In genomic region chr11:115902177-115902576, GRCm38 (mm10) we compare ENCODE assay signal across 9 mouse cellular contexts. TPM values are rescaled to one million over a fixed set of nuclear protein-coding genes. Genes with fewer than 3 reads are reported as not detected.
DNase-seq lines count a peak whose midpoint lies in the region; ATAC-seq and TF ChIP-seq lines count a peak whose summit lies in the region.
"Had no signal": no experiment of that assay in that cellular context is flagged by ENCODE, and none has a peak within 500 bp of the region (broad histone marks: within the 10 kb centered on the region; RNA-seq: fewer than 3 reads in every experiment).

No protein-coding gene starts in this region.

- 53% methylated on average over 5 of the region's 5 CpGs for WGBS in kidney, adult 2 months
- WGBS in bone marrow, adult 2 months, result 28% methylated on average over 5 of the region's 5 CpGs
- 51% methylated on average over 5 of the region's 5 CpGs for WGBS in heart, embryonic 10.5 days
- WGBS in liver, embryonic 11.5 days, result 39% methylated on average over 5 of the region's 5 CpGs
- WGBS in hindbrain, embryonic 13.5 days, result 80% methylated on average over 5 of the region's 5 CpGs

- peak overlapping the region; percentile 98 for H3K27ac ChIP-seq in kidney, adult 2 months (ENCODE audit: insufficient read depth, low read depth, low read length)
- H3K27ac ChIP-seq in bone marrow, adult 2 months (ENCODE audit: control insufficient read depth, insufficient read depth, low read depth, low read length, poor library complexity), result peak overlapping the region; percentile 96
- peak overlapping the region; percentile 92 for H3K27ac ChIP-seq in heart, embryonic 10.5 days
- H3K27ac ChIP-seq in liver, embryonic 11.5 days (ENCODE audit: low read depth, low read length), result peak overlapping the region; percentile 100
- no peak overlapping the region for H3K27ac ChIP-seq in hindbrain, embryonic 13.5 days

- H3K9ac ChIP-seq in liver, embryonic 11.5 days (ENCODE audit: low read depth, low read length), result peak overlapping the region; percentile 80
- no peak overlapping the region for H3K9ac ChIP-seq in hindbrain, embryonic 13.5 days

- H3K4me3 ChIP-seq in kidney, adult 2 months (ENCODE audit: insufficient read depth, low read depth, low read length), result 0 out of 2 replicates have a peak overlapping the region, but pooled peaks have one; percentile 1
- H3K4me3 ChIP-seq in bone marrow, adult 2 months (replicated peaks; ENCODE audit: control insufficient read depth, low read depth, low read length), result peak overlapping the region; percentile 39
- peak overlapping the region; percentile 51 for H3K4me3 ChIP-seq in heart, embryonic 10.5 days
- peak overlapping the region; percentile 53 for H3K4me3 ChIP-seq in liver, embryonic 11.5 days (ENCODE audit: low read depth, low read length)
- H3K4me3 ChIP-seq in hindbrain, embryonic 13.5 days, result no peak overlapping the region

- no peak for ATAC-seq in liver, embryonic 11.5 days (replicated peaks; ENCODE audit: low FRiP score)
- no peak for ATAC-seq in hindbrain, embryonic 13.5 days (ENCODE audit: low FRiP score)

- H3K4me1 ChIP-seq in kidney, adult 2 months (ENCODE audit: control insufficient read depth, insufficient read depth, low read length), result peaks cover 60% of the 10 kb centered on the region
- H3K4me1 ChIP-seq in bone marrow, adult 2 months (ENCODE audit: control insufficient read depth, insufficient read depth, low read length), result peaks cover 20% of the 10 kb centered on the region
- H3K4me1 ChIP-seq in heart, embryonic 10.5 days, result peaks cover 89% of the 10 kb centered on the region
- H3K4me1 ChIP-seq in liver, embryonic 11.5 days (replicated peaks; ENCODE audit: control insufficient read depth, insufficient read depth, low read length), result peaks cover 75% of the 10 kb centered on the region
- H3K4me1 ChIP-seq in hindbrain, embryonic 13.5 days (replicated peaks), result peaks cover 44% of the 10 kb centered on the region

- H3K27me3 ChIP-seq in kidney, adult 2 months (replicated peaks; ENCODE audit: control insufficient read depth, insufficient read depth, low read length), result no peaks in the 10 kb centered on the region
- H3K27me3 ChIP-seq in heart, embryonic 10.5 days (ENCODE audit: insufficient read depth, poor library complexity, severe bottlenecking), result no peaks in the 10 kb centered on the region
- H3K27me3 ChIP-seq in liver, embryonic 11.5 days (replicated peaks; ENCODE audit: control insufficient read depth, insufficient read depth, low read length), result no peaks in the 10 kb centered on the region
- no peaks in the 10 kb centered on the region for H3K27me3 ChIP-seq in hindbrain, embryonic 13.5 days

- no peak for DNase-seq in kidney, adult 2 months
- no peak for DNase-seq in kidney, adult 18-20 months
- DNase-seq in heart, embryonic 10.5 days (ENCODE audit: low spot score), result no peak
- DNase-seq in liver, embryonic 11.5 days (ENCODE audit: low spot score), result no peak
- no peak for DNase-seq in embryo, embryonic 9.5 days (ENCODE audit: extremely low spot score)
- no peak for DNase-seq in right cerebral cortex, adult 2 months (ENCODE audit: low spot score in 2 of 2)
- DNase-seq: thymus, postnatal 36 days had no signal

- TF ChIP-seq CTCF in kidney, adult 2 months (conservative IDR thresholded peaks at IDR 0.05; ENCODE audit: insufficient read depth, insufficient read length, low read depth, low read length), result no peak
- no peak for TF ChIP-seq CTCF in bone marrow, adult 2 months (IDR thresholded peaks at IDR 0.05; ENCODE audit: control insufficient read depth, insufficient read depth, low read length)

- H3K36me3 ChIP-seq in kidney, adult 2 months (ENCODE audit: control insufficient read depth, insufficient read depth, low read length), result no peaks in the 10 kb centered on the region
- H3K36me3 ChIP-seq in heart, embryonic 10.5 days, result peaks cover 6% of the 10 kb centered on the region; the same call in 1 of the 2 replicates
- peaks cover 5% of the 10 kb centered on the region; the same call in 1 of the 2 replicates for H3K36me3 ChIP-seq in liver, embryonic 11.5 days (ENCODE audit: control insufficient read depth, insufficient read depth, low read length)
- peaks cover 18% of the 10 kb centered on the region for H3K36me3 ChIP-seq in hindbrain, embryonic 13.5 days

- H3K4me2 ChIP-seq in liver, embryonic 11.5 days, result peak overlapping the region; percentile 81
- H3K4me2 ChIP-seq in hindbrain, embryonic 13.5 days, result no peak overlapping the region

- TF ChIP-seq POLR2A in kidney, adult 2 months (IDR thresholded peaks at IDR 0.05; ENCODE audit: low read depth, low read length), result no peak
- TF ChIP-seq POLR2A in bone marrow, adult 2 months (IDR thresholded peaks at IDR 0.05; ENCODE audit: borderline replicate concordance, control insufficient read depth, low read depth, low read length), result no peak

- H3K9me3 ChIP-seq in heart, embryonic 10.5 days, result no peaks in the 10 kb centered on the region
- H3K9me3 ChIP-seq in liver, embryonic 11.5 days (ENCODE audit: control insufficient read depth, low read length), result no peaks in the 10 kb centered on the region
- H3K9me3 ChIP-seq in hindbrain, embryonic 13.5 days, result no peaks in the 10 kb centered on the region

RNA-seq across cellular contexts. Expression of gene Smim5, which starts 2.4 kb away (rescaled TPM):
- 26.1 and 26.7 TPM in 2 replicates for polyA plus RNA-seq in kidney, adult 2 months (2012; rRNA removed)
- 44.8 and 74.9 TPM in 2 replicates for polyA plus RNA-seq in bone marrow, adult 2 months (2011; ENCODE audit: insufficient read depth, insufficient read length, low replicate concordance, missing spikeins)
- polyA plus RNA-seq in heart, embryonic 10.5 days (2016; fragmentation: Nextera tagmentation; extraction: Ambion mirVana), result 13.7 and 17.9 TPM in 2 replicates
- polyA plus RNA-seq in liver, embryonic 11.5 days (2014; fragmentation: Nextera tagmentation; extraction: Ambion mirVana), result 39.5 and 45.9 TPM in 2 replicates
- polyA plus RNA-seq in hindbrain, embryonic 13.5 days (2015; fragmentation: Nextera tagmentation; extraction: Ambion mirVana), result 2.0 and 2.7 TPM in 2 replicates

RNA-seq across cellular contexts. Expression of gene Smim6, which starts 9.6 kb away (rescaled TPM):
- 5.0 and 5.7 TPM in 2 replicates for polyA plus RNA-seq in kidney, adult 2 months (2012; rRNA removed)
- 4.4 and 13.1 TPM in 2 replicates for polyA plus RNA-seq in bone marrow, adult 2 months (2011; ENCODE audit: insufficient read depth, insufficient read length, low replicate concordance, missing spikeins)
- 1.6 and 1.7 TPM in 2 replicates for polyA plus RNA-seq in heart, embryonic 10.5 days (2016; fragmentation: Nextera tagmentation; extraction: Ambion mirVana)
- polyA plus RNA-seq in liver, embryonic 11.5 days (2014; fragmentation: Nextera tagmentation; extraction: Ambion mirVana), result 3.5 and 3.6 TPM in 2 replicates
- polyA plus RNA-seq in hindbrain, embryonic 13.5 days (2015; fragmentation: Nextera tagmentation; extraction: Ambion mirVana), result 0.88 and 1.0 TPM in 2 replicates

RNA-seq across cellular contexts. Expression of gene Sap30bp, which starts 30.9 kb away (rescaled TPM):
- 20.5 and 24.1 TPM in 2 replicates for polyA plus RNA-seq in kidney, adult 2 months (2012; rRNA removed)
- 12.8 and 21.7 TPM in 2 replicates for polyA plus RNA-seq in bone marrow, adult 2 months (2011; ENCODE audit: insufficient read depth, insufficient read length, low replicate concordance, missing spikeins)
- 29.4 and 35.8 TPM in 2 replicates for polyA plus RNA-seq in heart, embryonic 10.5 days (2016; fragmentation: Nextera tagmentation; extraction: Ambion mirVana)
- polyA plus RNA-seq in liver, embryonic 11.5 days (2014; fragmentation: Nextera tagmentation; extraction: Ambion mirVana), result 36.5 and 39.9 TPM in 2 replicates
- 49.9 and 55.3 TPM in 2 replicates for polyA plus RNA-seq in hindbrain, embryonic 13.5 days (2015; fragmentation: Nextera tagmentation; extraction: Ambion mirVana)

RNA-seq across cellular contexts. Expression of gene Recql5, which starts 31.1 kb away (rescaled TPM):
- polyA plus RNA-seq in kidney, adult 2 months (2012; rRNA removed), result 16.9 and 18.8 TPM in 2 replicates
- 17.4 and 40.9 TPM in 2 replicates for polyA plus RNA-seq in bone marrow, adult 2 months (2011; ENCODE audit: insufficient read depth, insufficient read length, low replicate concordance, missing spikeins)
- 20.4 and 22.3 TPM in 2 replicates for polyA plus RNA-seq in heart, embryonic 10.5 days (2016; fragmentation: Nextera tagmentation; extraction: Ambion mirVana)
- polyA plus RNA-seq in liver, embryonic 11.5 days (2014; fragmentation: Nextera tagmentation; extraction: Ambion mirVana), result 19.8 and 22.9 TPM in 2 replicates
- 25.0 and 25.9 TPM in 2 replicates for polyA plus RNA-seq in hindbrain, embryonic 13.5 days (2015; fragmentation: Nextera tagmentation; extraction: Ambion mirVana)

RNA-seq across cellular contexts. Expression of gene Myo15b, which starts 44.0 kb away (rescaled TPM):
- polyA plus RNA-seq in kidney, adult 2 months (2012; rRNA removed), result 104 and 132 TPM in 2 replicates
- polyA plus RNA-seq in bone marrow, adult 2 months (2011; ENCODE audit: insufficient read depth, insufficient read length, low replicate concordance, missing spikeins), result 0.57 TPM in 1 of 2 replicates, not detected in the other
- 0.23 and 0.31 TPM in 2 replicates for polyA plus RNA-seq in heart, embryonic 10.5 days (2016; fragmentation: Nextera tagmentation; extraction: Ambion mirVana)
- 0.56 and 0.89 TPM in 2 replicates for polyA plus RNA-seq in liver, embryonic 11.5 days (2014; fragmentation: Nextera tagmentation; extraction: Ambion mirVana)
- polyA plus RNA-seq in hindbrain, embryonic 13.5 days (2015; fragmentation: Nextera tagmentation; extraction: Ambion mirVana), result not detected in 2 replicates
